Mouse (Mus musculus) E14TG2a.4 (cell line): Measurements from ENCODE around the gene Stard13.

Experiments
- H3K27me3 ChIP-seq: 2 replicates; pipeline ENCODE4 v1.6.1; 2014; ENCODE audit warnings: low read length, control low read depth; ENCODE audit not compliant: insufficient read depth
- H3K36me3 ChIP-seq: 2 replicates; pipeline ENCODE4 v1.6.1; 2014; ENCODE audit warnings: low read length, control low read depth; ENCODE audit not compliant: insufficient read depth
- H3K4me1 ChIP-seq: replicated peaks from 2 replicates; pipeline ENCODE4 v1.6.1; 2014; ENCODE audit warnings: low read depth, low read length, control low read depth
- H3K4me3 ChIP-seq: replicated peaks from 2 replicates; pipeline ENCODE4 v1.5.1; 2014; ENCODE audit warnings: mild to moderate bottlenecking, low read length
- H3K9me3 ChIP-seq: 2 replicates; pipeline ENCODE4 v1.6.1; 2014; ENCODE audit warnings: low read length, control low read depth
- CTCF ChIP-seq: conservative IDR thresholded peaks from 2 replicates; pipeline ENCODE4 v1.5.1; 2014; ENCODE audit warnings: low read length
- NANOG ChIP-seq: IDR thresholded peaks from 2 replicates; pipeline ENCODE4 v1.6.1; 2014; ENCODE audit warnings: borderline replicate concordance, low read length, mixed read lengths
- POU5F1 ChIP-seq: IDR thresholded peaks from 2 replicates; pipeline ENCODE4 v1.6.1; 2014; ENCODE audit warnings: low read length, borderline replicate concordance

Stard13 gene

DNA sequence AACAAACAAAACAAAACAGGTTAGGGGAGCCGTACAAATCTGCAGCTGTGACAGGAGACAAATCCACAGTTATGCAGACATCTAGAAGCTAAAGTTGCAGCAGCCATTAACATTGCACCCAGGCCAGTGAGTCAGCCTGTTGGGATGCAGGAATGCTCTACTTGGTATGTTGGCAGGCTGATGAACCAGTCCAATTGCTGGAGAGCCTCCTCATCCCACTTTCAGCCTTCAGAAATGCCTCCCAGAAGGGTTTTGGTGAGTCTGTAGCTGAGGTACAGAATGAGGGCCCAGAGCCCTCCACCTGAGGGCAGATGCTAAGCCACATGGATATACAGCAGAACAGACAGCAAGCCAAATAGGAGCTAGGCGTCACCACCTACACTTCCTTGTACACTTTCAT, 164.1 kb downstream of the Stard13 start:
- H3K4me3 ChIP-seq = no peak overlapping the region
- no peaks in the 10 kb centered on the region for H3K27me3 ChIP-seq
- TF ChIP-seq CTCF = no peak
- TF ChIP-seq NANOG = no peak
- TF ChIP-seq POU5F1 = no peak
- no peaks in the 10 kb centered on the region for H3K36me3 ChIP-seq
- peaks cover 33% of the 10 kb centered on the region for H3K9me3 ChIP-seq
- no peaks in the 10 kb centered on the region for H3K4me1 ChIP-seq

DNA sequence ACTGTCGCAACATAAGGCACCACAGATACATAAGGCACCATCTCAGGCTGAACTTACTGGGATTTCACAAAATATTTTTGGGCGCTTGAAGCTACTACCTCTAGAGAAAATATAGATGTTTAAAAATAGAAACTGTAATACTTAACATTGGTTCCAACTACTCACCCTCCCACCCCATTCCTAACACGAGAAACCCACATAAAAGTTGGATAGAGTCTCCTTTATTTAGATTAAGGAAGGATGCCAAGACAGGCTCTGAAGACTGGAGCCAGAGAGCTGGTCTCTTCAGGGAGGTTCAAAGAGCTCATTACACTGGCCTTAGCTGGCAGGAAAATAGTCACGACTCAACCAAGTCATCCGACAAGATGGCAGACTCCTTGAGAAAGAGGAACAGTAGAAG, 167.6 kb downstream of the Stard13 start:
- H3K4me1 ChIP-seq = no peaks in the 10 kb centered on the region
- TF ChIP-seq CTCF = no peak
- no peak for TF ChIP-seq NANOG
- no peak for TF ChIP-seq POU5F1
- no peaks in the 10 kb centered on the region for H3K27me3 ChIP-seq
- no peaks in the 10 kb centered on the region for H3K36me3 ChIP-seq
- H3K9me3 ChIP-seq = peaks cover 22% of the 10 kb centered on the region
- H3K4me3 ChIP-seq = no peak overlapping the region

DNA sequence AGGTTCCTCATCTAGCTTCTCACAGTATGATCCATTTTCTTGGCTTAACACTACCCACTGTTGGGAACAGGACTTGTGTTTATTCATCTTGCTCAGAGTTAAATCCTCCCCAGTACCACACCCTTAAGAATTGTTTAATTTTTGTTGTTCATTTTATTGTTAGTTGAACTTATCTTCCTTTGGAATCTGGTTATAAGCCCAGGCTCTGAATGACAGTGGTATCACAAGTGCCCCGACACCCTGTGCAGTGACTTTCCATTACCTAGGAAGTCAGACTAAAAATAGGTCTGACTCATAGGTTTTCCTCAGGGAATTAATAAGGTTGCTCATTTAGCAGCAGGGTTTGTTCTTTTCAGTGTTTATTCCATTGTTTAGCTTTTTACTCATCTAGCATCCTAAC, 168.4 kb downstream of the Stard13 start:
- no peak overlapping the region for H3K4me3 ChIP-seq
- no peaks in the 10 kb centered on the region; the same call in 1 of the 2 replicates for H3K4me1 ChIP-seq
- H3K36me3 ChIP-seq = no peaks in the 10 kb centered on the region
- no peak for TF ChIP-seq CTCF
- H3K27me3 ChIP-seq = no peaks in the 10 kb centered on the region
- peaks cover 14% of the 10 kb centered on the region for H3K9me3 ChIP-seq

DNA sequence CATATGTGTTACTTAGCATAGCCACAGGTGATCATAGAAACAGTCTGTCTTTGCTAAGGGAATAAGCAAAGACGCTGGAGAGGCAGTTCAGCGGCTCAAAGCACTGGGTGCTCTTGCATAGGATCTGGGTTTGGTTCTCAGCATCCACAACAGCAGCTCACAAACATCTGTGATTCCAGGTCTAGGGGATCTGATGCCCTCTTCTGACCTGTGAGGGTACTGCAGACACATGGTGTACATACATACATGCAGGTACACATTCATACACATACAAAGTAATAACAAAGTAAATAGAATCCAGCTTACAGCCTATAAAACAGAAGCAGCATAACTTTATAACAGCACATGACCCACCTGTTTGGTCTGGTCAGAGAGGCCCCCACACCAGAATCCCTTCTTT, 171.7 kb downstream of the Stard13 start:
- Histone ChIP-seq H3K4me3 (no peak overlapping the region), H3K9me3 (no peaks in the 10 kb centered on the region), H3K27me3 (no peaks in the 10 kb centered on the region), H3K4me1 (peaks cover 4% of the 10 kb centered on the region), H3K36me3 (no peaks in the 10 kb centered on the region)
- TF ChIP-seq NANOG = no peak
- peak; percentile 52 for TF ChIP-seq CTCF

DNA sequence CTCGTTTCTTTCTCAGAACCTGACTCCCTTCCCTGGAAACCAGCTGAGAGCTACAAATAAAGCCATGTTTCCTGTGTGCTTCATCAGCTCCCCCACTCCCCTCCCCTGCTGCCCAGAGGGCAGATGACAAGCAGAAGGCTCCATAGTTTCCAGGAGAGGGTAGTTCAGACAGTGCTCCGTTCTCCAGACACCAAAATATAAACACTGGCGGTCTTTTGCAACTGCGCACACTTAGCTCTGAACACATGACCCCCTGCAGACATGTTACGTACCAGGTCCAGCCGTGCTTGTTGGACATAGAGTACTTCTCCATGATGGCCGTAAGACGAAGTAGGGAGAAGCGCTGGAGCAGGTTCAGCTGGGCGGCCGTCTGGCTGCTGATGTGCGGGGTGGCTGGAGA, 173.2 kb downstream of the Stard13 start:
- peaks cover 15% of the 10 kb centered on the region for H3K4me1 ChIP-seq
- TF ChIP-seq CTCF (no peak), NANOG (no peak), POU5F1 (no peak)
- peak overlapping the region; percentile 32; the same call in 1 of the 2 replicates for H3K4me3 ChIP-seq
- H3K36me3 ChIP-seq = no peaks in the 10 kb centered on the region
- no peaks in the 10 kb centered on the region for H3K9me3 ChIP-seq
- no peaks in the 10 kb centered on the region for H3K27me3 ChIP-seq

DNA sequence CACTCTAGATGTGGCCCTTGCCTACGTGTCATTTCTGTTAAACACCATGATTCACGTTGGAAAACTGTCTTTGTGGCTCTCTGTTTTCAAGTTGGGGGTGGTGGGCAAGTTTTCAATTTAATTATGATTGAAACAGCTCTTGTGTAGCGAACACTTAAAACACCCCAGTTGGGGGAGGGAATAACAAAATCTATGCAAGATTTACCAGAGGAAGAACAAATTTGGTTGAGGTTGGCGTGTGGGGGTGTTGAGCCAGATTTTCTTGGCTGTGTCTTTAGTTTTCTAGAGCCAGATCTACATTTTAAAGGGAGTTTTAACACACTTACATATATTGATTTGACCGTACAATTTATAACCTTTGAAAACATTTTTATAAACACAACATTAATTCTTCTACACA, 173.9 kb downstream of the Stard13 start:
- Histone ChIP-seq H3K27me3 (no peaks in the 10 kb centered on the region), H3K4me1 (peaks cover 15% of the 10 kb centered on the region), H3K9me3 (no peaks in the 10 kb centered on the region), H3K36me3 (no peaks in the 10 kb centered on the region), H3K4me3 (no peak overlapping the region)
- TF ChIP-seq CTCF = no peak
- no peak for TF ChIP-seq NANOG
- TF ChIP-seq POU5F1 = no peak

DNA sequence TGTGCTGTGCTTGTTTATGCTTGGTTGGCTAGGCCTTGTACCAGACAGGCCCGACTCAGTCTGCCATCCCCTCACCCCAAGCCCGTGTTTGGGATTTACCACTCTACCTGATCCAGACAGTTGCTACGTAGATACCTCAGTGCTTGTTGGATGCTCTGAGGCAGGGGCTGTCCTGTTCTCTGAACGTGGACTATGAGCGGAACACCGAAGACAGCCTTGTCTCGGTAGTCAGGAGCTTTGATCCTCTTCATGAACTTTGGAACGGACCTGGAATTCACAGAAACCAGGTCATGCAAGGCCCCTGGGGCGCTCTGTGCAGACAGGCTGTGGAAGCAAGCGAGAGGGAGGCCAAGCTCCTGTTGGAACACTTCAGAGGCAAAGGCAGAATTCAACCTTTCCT, 174.3 kb downstream of the Stard13 start:
- Histone ChIP-seq H3K9me3 (no peaks in the 10 kb centered on the region), H3K4me3 (no peak overlapping the region), H3K36me3 (no peaks in the 10 kb centered on the region), H3K27me3 (no peaks in the 10 kb centered on the region), H3K4me1 (peaks cover 15% of the 10 kb centered on the region)
- TF ChIP-seq NANOG (no peak), POU5F1 (no peak), CTCF (no peak)

DNA sequence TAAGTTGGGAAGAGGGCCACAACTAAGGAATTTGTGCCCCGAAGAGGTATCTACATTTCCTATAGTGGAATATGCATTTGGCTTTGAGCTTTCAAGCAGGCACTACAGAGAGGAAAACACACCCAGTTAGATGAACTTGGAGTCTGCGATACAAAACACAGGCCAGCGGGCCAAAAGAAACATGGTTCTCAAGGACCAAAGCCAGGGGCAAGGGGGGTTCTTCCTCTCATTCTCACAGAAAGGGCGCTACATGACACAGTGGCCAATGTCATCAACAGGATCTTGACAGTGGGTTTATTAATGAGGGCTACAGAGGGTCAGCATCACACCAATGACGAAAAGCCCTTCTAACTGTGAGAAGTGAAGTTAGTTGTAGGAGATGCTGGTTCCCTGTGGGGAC, 175.9 kb downstream of the Stard13 start:
- Histone ChIP-seq H3K27me3 (no peaks in the 10 kb centered on the region), H3K36me3 (no peaks in the 10 kb centered on the region), H3K4me1 (peaks cover 15% of the 10 kb centered on the region), H3K4me3 (no peak overlapping the region), H3K9me3 (no peaks in the 10 kb centered on the region)
- TF ChIP-seq NANOG (no peak), CTCF (no peak), POU5F1 (no peak)

DNA sequence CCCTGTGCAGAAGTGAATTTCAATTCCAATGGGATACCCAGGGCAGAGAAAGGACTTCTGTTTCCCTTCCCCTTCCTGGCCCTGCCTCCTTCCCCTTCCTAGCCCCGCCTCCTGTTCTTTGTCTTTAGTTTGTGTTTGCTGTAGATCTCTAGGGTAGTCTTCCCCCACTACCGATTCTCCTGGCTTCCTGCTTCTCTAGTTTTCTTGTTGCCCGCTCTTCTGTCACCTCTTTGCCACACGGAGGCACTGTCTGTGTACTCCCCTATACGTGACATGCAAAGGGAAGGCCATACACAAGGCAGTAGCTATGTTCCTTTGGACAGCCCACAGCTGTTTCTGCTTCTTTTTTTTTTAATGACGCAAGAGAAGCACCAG, 176.7 kb downstream of the Stard13 start:
- Histone ChIP-seq H3K4me3 (no peak overlapping the region), H3K36me3 (no peaks in the 10 kb centered on the region)
- TF ChIP-seq NANOG (no peak), POU5F1 (no peak), CTCF (no peak)

DNA sequence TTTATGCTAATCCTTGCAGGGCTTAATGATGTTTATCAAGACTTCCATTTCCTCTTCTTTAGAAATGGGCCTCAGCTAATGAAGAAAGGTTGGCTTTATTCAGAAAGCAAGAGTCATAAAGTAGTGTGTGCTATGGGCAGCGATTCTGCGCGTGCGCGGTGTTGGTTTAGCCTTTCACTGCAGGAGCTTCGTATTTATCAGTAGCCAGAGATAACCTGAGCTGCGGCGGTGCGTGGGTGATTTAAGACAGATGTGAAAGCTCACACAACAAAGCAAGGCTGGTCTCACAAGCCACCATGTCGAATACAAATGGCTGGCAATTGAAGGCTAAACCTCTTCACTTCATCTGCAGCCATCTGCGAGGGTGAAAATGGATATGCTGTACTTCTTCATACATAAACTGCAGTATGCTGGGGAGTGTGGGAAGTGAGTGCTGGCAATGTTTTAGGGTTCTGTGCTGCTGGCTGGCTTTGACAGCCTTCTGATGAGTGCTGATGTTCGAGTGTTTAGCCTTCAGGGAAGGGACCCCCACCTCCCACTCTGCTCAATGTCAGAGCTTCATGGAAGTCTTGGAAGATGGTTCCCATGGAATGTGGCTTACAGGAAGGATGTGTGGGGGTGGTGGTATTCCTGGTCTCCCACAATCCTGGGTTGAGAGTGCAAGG, 177.2 kb downstream of the Stard13 start:
- no peak overlapping the region for H3K4me3 ChIP-seq
- H3K27me3 ChIP-seq = no peaks in the 10 kb centered on the region
- no peaks in the 10 kb centered on the region for H3K36me3 ChIP-seq
- peaks cover 15% of the 10 kb centered on the region for H3K4me1 ChIP-seq
- no peak for TF ChIP-seq CTCF
- no peaks in the 10 kb centered on the region for H3K9me3 ChIP-seq

More for the DNA sequence above, 176.7 kb downstream of the Stard13 start:
- peaks cover 15% of the 10 kb centered on the region for H3K4me1 ChIP-seq
- no peaks in the 10 kb centered on the region for H3K9me3 ChIP-seq
- no peaks in the 10 kb centered on the region for H3K27me3 ChIP-seq
